Mouse (Mus musculus) left cerebral cortex, adult 2 months (tissue): ENCODE results near the gene Lhfp. TPM values are rescaled to one million over a fixed set of nuclear protein-coding genes. Genes with fewer than 3 reads are reported as not detected.

ENCODE experiments used
- DNase-seq, 2 experiments: peaks; one replicate each; pipeline ENCODE4 v3.0.0; 2021 to 2022; ENCODE audit warnings: low spot score in 2 of 2, mixed read lengths in 1 of 2; ENCODE audit errors: extremely low spot score in 1 of 2
- H3K27ac ChIP-seq: fragments of 200-600 bp; 2 replicates; pipeline ENCODE4 v1.8.1; 2022
- H3K4me3 ChIP-seq: fragments of 200-600 bp; 2 replicates; pipeline ENCODE4 v1.8.1; 2022
- CTCF ChIP-seq: fragments of 200-600 bp; IDR thresholded peaks from 2 replicates; pipeline ENCODE4 v1.8.1; 2022; ENCODE audit warnings: antibody characterized with exemption, mild to moderate bottlenecking, moderate library complexity
- intact Hi-C: fragments of 180-260 bp; cut with DNase I; formaldehyde crosslinking; loops from one replicate; pipeline ENCODE4 v1.15.1; 2025
- long read RNA-seq, 2 experiments: library from polyadenylated mRNA; stranded (forward); transcript quantifications; one replicate each; pipeline ENCODE4 v2.0.0; 2021; ENCODE audit warnings: borderline mapping rate in 2 of 2
- total RNA-seq, 2 experiments: library from RNA; stranded (reverse); gene quantifications; 2 replicates each; pipeline ENCODE4 v1.2.3; 2021

Lhfp gene
- 10 to 100 TPM; 32.9 to 34.4 TPM for total RNA-seq
- long read RNA-seq, experiment 1, transcript Lhfp-201 (4 exons, 2,108 nt), result major isoform, 65 of 70 reads
- long read RNA-seq, experiment 1, partial matches to known transcripts, result 1 of 70 reads
- long read RNA-seq, experiment 1, other reads (novel, unspliced or antisense), result 4 of 70 reads
- long read RNA-seq, experiment 2, transcript Lhfp-201 (4 exons, 2,108 nt), result major isoform, 30 of 34 reads
- long read RNA-seq, experiment 2, partial matches to known transcripts, result 2 of 34 reads
- long read RNA-seq, experiment 2, other reads (novel, unspliced or antisense), result 2 of 34 reads

DNA sequence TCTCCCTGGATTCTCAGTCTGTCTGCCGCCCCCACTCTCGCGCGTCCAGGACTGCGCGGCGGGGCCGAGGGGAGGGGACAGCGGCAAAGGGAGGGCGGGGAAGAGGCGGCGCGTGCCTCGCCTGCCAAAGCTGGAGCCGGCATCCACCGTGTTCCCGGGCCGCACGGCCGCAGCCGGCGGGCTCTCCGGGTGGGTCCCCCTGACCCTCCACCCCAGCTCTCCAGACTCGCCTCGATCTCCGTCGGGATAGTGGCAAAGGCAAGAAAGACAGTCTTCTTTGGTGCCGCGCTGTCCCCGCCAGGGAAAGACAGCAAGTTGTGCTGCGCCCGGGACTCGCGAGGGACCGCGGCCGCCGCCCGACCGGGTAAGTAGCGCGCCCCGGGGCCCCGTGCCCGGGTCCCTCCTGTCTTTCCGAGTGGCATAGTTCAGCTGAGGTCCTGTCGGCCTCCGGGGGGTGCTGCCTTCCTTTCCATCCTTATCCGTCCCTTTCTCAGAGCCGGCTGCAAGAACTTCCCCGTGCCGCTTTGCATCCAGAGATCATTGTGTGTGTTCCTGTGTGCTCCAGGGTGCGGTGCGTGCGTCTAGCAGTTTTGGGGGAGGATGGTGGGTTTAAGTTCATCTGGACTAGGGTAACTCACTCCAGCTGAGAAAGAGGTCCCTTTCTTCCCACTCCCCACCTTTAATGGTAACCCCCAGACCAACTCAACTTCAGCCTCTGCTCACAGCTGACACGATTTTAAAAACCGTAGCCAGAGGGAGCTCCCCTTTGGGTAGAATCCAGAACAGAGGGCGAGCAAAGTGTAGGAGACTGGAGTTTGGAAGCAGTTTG is at the start of gene Lhfp:
Gene Lhfp (plus strand): TSS at position 118 of the 829 bp plus-strand sequence.
- intact Hi-C loops, result loop anchor here (2.0 to 5.0 kb wide), 4 partner anchors 121 to 335 kb away; no protein-coding TSS in a partner anchor
- TF ChIP-seq CTCF, result no peak; the same call in 1 of the 2 replicates
- peak within 1 kb of the TSS; percentile 86 for H3K27ac ChIP-seq
- peak within 1 kb of the TSS; percentile 77 for H3K4me3 ChIP-seq
- DNase-seq, result peak; percentile 68 to 73

DNA sequence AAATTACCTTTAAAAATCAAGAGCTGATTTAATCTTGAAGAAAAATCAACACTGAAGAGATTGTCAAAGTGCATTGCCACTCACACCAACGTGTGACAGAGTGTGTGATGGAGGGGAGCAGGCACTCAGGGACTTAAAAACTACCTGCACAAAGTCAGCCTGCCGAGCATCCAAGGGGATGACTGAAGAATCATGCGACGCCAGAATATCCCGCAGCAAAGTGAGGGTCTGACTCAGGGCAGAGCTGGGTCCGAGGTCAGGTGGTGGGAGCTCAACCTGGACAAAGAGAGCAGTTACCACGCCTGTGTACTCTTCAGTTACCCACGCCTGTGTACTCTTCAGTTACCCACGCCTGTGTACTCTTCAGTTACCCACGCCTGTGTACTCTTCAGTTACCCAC is 48.0 kb upstream of the Lhfp start:
- no peak for DNase-seq
- no peak for TF ChIP-seq CTCF
- Histone ChIP-seq H3K27ac (no peak overlapping the region), H3K4me3 (no peak overlapping the region)
- intact Hi-C loops, result no loop called here

DNA sequence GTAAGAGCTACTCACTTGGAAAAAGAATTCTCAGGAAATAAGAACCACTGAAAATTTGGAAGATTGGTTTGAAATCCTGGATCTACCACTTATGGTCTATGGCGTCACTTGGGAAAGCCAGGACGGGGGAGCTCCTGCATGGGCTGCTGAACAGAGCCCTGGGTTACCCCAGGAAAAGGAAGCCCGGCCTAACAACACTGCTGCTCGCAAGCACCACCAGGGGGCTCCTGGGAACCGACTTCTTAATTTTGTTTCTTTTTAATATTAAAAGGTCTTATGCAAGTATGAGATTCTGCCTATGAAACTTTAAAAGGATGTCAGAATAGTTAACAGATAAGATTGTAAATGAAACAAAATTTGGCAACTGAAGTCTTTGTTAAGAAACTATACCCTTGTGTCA is 46.7 kb upstream of the Lhfp start:
- intact Hi-C loops, result no loop called here
- H3K4me3 ChIP-seq, result no peak overlapping the region
- TF ChIP-seq CTCF, result peak; percentile 57
- H3K27ac ChIP-seq, result no peak overlapping the region
- peak in 1 of 2 experiments; percentile 10 for DNase-seq

DNA sequence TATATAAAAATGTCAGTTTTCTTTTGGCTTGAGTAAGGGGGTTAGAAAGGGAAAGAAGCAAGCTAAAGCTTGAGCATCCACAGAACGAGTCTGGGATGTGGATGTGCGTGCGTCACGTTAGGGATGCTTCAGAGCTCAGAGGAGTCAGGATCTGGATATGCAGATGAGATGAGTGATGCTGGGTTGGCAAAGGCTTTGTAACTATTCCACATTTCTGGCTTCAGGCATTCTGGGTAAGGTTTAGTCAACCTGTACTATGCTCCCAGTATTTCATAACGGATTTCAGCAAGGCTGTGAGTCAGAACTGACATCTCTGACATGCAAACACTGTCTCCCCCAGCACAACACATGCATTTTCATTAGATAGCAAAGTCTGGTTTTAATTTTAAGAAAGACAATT is 44.7 kb upstream of the Lhfp start:
- intact Hi-C loops, result no loop called here
- no peak for TF ChIP-seq CTCF
- Histone ChIP-seq H3K27ac (no peak overlapping the region), H3K4me3 (no peak overlapping the region)
- peak in 1 of 2 experiments; percentile 7 for DNase-seq

DNA sequence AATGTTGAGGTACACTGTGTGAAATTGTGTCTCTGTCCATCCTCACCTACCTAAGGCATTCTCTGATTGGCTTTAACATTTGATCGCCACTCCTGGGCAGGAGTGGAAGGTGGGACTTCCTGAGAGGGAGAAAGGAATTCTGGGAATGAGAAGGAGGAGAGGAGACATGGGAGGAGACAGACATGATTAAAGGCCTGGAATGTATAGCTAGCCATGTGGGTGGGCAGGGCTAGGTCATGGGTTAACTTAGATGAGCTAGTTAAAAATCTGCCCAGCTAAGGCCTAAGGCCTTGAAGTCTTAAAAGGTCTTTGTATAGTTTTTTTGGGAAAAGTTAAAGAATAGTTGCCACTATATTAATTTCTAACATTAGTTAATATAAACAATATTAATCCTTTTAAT is 43.9 kb upstream of the Lhfp start:
- TF ChIP-seq CTCF, result no peak
- Histone ChIP-seq H3K27ac (no peak overlapping the region), H3K4me3 (no peak overlapping the region)
- intact Hi-C loops, result no loop called here
- DNase-seq, result no peak

DNA sequence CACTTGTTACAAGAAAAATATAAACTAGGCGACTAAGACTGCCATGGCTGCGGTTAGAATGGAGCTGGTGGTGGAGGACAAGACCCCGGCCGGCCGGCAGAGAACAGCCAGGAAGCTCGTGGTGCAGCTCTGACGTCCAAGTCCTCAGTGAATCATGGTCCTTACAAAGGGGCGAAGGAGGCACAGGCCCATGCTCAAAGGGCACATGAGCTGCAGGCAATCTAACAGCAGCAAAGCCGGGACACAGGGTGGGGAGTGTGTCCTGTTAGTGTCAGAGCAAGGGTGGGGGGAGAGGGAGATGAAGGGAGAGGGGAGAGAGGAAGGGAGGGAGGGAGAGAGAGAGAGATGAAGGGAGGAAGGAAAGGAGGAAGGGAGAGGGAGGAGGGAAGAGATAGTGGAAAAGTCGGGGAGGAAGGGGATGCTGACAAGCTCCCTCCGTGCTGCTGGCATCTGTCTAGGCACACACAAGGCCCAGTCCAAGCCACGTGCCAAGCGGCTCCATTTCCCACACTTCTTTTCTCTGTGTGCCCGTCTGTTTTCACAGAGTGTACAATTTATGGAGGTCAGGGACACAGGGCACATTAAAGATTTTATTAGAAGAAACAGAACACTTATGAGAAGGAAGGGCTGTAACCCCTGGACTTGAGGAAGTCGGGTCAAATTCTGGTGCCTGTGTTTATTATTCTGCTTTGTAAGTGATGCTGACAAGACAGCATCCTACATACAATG is 42.1 kb upstream of the Lhfp start:
- intact Hi-C loops, result no loop called here
- Histone ChIP-seq H3K27ac (no peak overlapping the region), H3K4me3 (no peak overlapping the region)
- no peak for DNase-seq
- no peak for TF ChIP-seq CTCF

DNA sequence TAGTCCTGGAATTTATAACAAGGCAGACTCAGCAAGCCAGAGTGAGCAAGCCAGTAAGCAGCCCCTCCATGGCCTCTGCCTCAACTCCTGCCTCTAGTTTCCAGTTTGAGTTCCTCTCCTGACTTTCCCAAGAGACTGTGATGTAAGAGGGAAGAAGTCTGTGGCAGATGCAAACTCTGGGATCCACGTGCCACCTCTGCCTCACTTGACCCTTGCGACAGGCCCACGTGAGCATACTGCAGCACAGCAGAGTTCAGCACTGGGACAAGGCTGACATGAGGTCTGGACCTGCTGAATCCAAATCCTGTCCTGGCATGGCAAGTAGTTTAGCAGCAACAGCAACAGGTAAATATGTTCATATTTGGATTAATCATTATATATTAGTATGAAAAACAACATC is 41.3 kb upstream of the Lhfp start:
- intact Hi-C loops, result no loop called here
- H3K27ac ChIP-seq, result no peak overlapping the region
- DNase-seq, result no peak
- TF ChIP-seq CTCF, result no peak
- H3K4me3 ChIP-seq, result no peak overlapping the region

DNA sequence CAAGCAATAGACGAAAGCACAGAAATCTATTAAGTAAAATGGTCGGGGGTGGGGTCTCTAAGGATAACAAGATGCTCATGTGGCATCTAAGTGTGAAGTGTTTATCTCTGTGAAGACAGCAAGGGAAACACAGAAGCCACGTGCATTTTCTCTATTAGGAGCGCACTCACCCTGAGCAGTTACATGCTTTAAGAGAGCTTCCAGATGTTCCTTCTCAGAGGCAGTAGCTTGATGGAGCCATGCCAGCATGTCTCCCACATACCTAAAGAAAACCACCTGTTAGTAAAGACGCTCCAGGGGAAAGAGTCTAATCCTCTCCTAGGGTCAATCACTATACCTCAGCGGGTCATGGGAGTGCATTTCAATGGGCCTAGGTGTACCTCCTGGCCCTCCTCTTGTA is 39.3 kb upstream of the Lhfp start:
- Histone ChIP-seq H3K27ac (no peak overlapping the region), H3K4me3 (no peak overlapping the region)
- DNase-seq, result no peak
- no peak for TF ChIP-seq CTCF
- intact Hi-C loops, result no loop called here

DNA sequence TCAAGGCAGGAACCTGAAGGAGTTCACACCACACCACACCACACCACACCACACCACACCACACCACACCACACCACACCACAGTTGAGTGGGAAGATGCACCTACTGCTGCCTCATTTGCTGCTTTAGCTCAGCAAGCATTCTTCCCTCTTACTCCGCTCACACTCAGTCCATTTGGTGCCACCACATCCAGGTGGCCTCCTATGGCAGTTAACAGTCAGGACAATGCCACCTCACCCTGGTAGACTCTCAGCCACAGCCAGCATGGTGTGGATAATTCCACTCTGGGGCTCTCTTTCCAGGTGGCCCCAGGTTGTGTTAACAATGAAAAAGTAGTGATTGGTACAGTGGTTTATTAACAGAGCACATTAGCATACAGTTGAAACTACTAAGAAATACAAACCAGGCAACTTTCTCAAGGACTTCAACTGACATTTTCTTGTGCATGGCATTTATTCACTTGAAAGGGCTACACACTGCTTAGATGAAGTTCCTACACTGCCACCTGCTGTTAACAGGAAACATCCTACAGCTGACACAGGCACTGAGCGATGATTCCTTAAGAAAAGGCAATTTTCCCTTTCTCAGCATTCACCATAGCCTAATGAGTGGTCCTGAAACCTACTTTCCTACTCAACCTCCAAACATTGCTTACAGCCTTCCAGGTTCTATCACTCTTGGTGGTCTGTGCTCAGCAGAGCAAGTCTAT is 36.8 kb upstream of the Lhfp start:
- Histone ChIP-seq H3K27ac (no peak overlapping the region), H3K4me3 (no peak overlapping the region)
- no peak for DNase-seq
- intact Hi-C loops, result loop anchor here (2.0 kb wide), 1 partner anchor 750 kb away; no protein-coding TSS in a partner anchor
- peak; percentile 76 for TF ChIP-seq CTCF

DNA sequence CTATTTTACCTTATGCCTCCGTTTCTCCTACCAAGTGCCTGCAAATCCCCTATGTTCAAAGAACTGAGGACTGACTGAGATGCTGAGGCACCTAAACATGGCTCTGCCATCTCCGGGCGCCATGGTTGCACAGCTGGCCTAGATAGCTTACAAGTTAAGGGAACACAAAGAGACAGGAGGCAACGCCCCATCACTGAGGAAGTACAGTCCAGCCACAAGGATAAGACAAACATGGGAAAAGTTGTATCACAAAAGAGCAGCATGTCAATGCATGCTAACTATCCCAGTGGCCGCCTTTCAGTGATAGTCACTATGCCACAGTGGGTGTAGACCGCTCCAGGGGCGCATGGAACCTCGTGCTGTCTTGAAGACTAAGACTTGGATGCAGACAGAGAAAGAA is 33.9 kb upstream of the Lhfp start:
- H3K4me3 ChIP-seq, result no peak overlapping the region
- TF ChIP-seq CTCF, result no peak
- no peak for DNase-seq
- H3K27ac ChIP-seq, result no peak overlapping the region
- intact Hi-C loops, result no loop called here

DNA sequence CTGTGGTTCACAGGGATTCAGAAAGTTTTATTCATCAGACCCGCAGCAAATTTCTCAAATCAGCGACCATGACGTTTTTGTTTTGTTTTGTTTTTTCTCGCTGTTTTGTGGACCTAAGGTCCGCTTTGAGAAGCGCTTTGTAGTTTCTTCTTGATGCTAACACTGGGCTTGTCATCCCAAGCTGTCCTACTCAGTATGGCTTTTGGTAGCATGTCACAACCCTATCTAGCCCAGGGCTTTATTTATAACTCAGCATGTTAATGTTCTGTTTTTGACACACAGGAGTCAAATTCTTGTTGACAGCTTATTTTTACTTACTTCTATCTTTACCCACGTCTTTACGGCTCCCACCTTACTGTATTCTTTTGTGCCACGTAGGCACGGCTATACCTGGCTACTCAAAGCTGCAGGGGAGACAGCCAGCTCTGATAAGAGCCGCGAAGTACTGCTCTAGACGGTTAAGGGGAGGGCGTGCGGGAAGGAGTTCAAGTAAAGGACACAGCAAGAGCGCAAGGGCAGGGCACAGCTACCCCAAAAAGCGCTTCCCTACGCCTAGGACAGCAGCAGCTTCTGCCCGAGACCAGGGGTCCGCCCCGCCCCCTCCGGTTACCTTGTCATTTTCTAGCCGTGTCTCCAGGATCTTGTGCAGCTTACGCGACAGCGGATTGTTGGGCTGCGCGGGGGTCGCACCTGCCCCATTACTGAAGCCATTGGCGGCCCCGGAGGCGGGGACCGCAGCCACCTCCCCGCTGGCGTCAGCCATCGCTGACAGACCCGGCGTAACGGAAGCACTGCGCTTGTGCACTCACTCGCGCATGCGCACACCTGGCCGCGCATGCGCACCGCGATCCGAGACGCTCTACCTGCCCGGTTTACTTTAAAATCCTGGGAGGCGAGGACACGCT is 24.6 kb upstream of the Lhfp start, which contains the start of gene Cog6:
Gene Cog6 (minus strand): TSS at position 802 of the 905 bp plus-strand sequence.
- DNase-seq, result peak; percentile 79 to 86
- Histone ChIP-seq H3K4me3 (peak within 1 kb of the TSS; percentile 95), H3K27ac (peak within 1 kb of the TSS; percentile 89)
- no peak for TF ChIP-seq CTCF
- intact Hi-C loops, result loop anchor here (5.0 kb wide), 1 partner anchor 446 kb away; the partner anchor contains the start of genes Nhlrc3 and Proser1
